Mouse (Mus musculus) CD8-positive naive resting alpha-beta T cell, adult 2 months (primary cell): ENCODE data around the gene Ctnnd2.

Experiments used
- DNase-seq, 2 experiments: peaks; one replicate each; pipeline ENCODE4 v3.0.0; 2022; ENCODE audit warnings: low read depth in 2 of 2, low spot score in 2 of 2

The Ctnnd2 gene

DNA sequence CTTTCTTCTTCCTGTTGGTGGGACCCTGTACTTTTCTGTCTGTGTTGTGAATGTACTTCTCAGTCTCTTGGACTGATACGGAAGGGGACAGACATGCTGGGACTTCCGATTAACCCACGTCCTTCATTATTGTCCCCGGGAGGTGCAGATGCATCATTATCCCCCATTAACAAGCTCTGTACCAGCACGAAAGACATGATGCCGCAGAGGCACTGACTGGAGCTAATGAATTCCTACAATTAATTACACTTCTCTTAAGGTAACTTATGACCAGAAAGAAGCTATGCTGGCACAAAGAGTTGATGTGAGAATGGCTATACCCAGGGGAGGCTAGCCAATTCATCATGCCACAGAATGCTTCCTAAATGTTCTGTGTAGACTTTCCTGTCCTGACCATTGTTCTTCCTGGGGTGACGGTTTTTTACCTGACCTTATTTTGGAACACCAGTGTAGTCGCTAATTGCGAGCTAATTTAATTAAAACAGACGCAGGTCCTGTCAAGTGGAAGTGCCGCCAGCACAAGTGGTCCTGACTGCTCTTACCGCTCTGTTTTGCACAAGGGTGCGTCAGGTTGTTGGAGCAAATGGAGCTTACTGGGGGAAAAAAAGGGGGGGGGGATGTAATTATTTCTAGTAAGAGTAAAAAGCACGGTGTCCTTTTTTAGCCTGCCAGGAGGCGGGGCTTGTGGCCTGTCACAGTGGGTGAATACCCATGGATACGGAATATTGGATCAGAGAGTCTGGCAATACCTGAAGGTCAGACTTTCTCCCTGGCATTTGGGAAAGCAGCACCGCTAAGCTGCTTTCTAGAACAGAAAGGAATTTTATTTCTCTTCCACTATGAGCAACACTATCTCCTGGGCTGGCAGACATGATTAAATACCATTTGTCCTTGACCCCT lies 685.1 kb downstream of the Ctnnd2 start:
- no peak for DNase-seq

- DNase-seq = no peak
Observed at GRCm38 (mm10) chr15:30867429-30867828, 695.0 kb downstream of the Ctnnd2 start.

- DNase-seq = no peak
Observed at GRCm38 (mm10) chr15:30869673-30870512, 697.5 kb downstream of the Ctnnd2 start.

GRCm38 (mm10) chr15:30875523-30875922 lies 703.1 kb downstream of the Ctnnd2 start:
- DNase-seq = no peak

GRCm38 (mm10) chr15:30884692-30885334 lies 712.4 kb downstream of the Ctnnd2 start:
- DNase-seq = no peak

- DNase-seq = no peak
Observed at GRCm38 (mm10) chr15:30885410-30885809, 713.0 kb downstream of the Ctnnd2 start.

DNA sequence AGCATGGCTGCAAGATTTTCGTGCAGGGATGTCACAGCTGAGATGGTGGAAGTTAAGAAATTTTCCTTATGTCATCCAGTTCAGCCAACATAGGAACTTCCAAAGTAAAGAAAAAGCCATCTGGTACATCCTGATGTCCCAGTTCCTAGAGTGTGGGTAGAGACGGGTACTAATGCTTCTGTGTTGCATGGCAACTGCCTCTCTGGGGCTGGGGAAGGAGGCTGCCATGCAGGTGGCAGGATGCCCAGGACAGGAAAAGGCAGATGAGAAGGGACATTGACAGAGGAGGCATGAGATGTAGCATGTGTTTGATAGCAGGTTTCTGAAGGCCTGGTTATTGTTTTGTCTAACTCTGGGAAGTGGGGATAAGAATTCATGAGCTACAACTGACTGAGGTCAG lies 715.2 kb downstream of the Ctnnd2 start:
- DNase-seq = no peak

DNA sequence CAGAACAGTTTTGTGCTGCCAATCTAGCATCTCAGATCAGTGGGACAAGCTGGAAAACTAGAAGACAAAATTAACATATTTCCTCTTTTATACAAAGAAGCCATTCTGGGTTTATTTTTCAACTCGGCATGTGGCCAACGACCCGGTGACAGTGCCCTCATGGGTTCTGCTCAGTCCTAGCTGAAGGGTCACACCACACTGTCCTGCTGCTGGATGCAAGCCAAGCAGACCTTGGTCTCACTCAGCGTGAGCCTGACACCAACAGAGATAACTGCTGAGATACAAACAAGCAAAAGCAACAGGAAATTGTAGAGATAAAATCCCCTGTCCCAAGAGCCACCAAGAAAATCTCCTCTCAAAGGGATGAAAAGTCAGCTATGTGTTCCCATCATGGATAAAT lies 719.6 kb downstream of the Ctnnd2 start:
- no peak for DNase-seq

DNA sequence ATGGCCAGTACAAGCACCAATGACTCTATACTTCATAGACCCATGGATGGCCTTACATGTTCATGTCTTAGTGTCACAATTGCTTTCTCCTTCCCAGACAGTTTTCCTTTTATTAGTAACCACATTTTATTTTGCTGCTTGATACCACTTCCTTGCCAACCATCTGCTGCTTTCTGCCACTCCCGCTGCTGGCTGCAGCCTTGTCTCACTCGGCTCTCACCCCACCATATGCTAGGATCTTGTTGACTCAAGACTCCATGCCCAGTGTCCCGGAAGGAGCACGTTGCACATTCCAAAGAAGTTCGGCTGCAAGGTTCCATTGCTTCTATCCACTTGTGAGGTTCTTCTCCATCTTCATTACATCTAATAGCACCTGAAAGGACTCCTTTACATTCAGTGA lies 722.7 kb downstream of the Ctnnd2 start:
- no peak for DNase-seq

- DNase-seq = no peak
Observed at GRCm38 (mm10) chr15:30897342-30897741, 724.9 kb downstream of the Ctnnd2 start.

GRCm38 (mm10) chr15:30908027-30908426 lies 735.6 kb downstream of the Ctnnd2 start:
- no peak for DNase-seq

- no peak for DNase-seq
Observed at GRCm38 (mm10) chr15:30913360-30913759, 741.0 kb downstream of the Ctnnd2 start.

DNA sequence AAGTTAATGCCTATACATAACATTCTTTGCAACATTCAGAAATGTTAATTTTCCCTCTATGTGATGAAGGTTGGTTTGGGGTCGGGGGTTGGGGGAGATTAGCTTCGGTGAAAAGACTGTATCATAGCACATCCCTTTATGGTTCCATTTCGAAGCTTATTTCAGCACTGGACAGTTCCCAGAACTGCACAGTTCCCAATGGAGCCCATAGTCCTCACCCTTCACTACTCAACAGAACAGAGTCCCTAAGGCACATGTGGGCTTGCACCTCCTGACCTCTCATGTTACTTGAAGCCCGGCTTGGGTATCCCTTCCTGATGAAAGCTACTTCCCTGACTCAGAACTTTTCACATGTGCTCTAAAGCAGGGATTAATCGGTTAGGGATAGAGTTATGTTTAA lies 753.4 kb downstream of the Ctnnd2 start:
- DNase-seq = no peak

- DNase-seq = no peak
Observed at GRCm38 (mm10) chr15:30927632-30928031, 755.2 kb downstream of the Ctnnd2 start.

GRCm38 (mm10) chr15:30931906-30932305 lies 759.5 kb downstream of the Ctnnd2 start:
- DNase-seq = no peak

DNA sequence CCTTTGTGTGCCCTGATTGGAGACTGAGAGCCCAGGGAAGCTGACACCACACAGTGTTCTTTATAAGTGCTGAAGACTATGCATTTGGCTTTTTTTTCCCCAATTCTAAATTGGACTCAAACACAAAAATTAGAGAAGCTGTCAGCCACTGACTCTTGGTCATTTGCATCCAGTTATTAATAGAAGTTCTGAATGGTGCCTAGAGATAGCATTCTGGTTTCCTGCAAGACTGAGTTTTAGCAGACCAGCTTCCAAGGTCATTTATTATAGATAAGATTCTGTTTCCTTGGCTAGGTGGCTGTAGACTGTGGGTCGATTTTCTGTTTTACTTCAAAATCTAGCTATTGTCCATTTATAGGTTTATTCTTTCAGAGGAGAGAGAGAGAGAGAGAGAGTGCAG lies 773.5 kb downstream of the Ctnnd2 start:
- DNase-seq = no peak

DNA sequence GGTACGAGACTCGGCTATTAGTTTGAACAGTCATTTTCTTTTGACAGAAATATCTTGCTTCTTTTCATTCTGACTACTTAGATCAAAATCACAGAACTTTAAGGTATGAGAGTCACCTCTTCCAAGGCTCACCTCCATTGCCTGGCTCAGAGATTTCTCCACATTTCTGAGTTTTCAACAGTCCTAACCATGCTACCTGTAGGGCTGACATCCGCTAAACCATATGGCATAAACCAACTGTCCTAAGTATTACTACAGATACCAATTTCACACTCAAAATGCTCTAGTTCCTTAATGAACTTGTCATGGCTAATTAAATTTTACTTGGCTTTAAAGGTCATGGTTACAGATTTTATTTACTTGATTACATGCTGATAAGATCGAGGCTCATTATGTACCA lies 786.1 kb downstream of the Ctnnd2 start:
- DNase-seq = no peak

GRCm38 (mm10) chr15:30962421-30963160 lies 790.2 kb downstream of the Ctnnd2 start:
- no peak for DNase-seq

DNA sequence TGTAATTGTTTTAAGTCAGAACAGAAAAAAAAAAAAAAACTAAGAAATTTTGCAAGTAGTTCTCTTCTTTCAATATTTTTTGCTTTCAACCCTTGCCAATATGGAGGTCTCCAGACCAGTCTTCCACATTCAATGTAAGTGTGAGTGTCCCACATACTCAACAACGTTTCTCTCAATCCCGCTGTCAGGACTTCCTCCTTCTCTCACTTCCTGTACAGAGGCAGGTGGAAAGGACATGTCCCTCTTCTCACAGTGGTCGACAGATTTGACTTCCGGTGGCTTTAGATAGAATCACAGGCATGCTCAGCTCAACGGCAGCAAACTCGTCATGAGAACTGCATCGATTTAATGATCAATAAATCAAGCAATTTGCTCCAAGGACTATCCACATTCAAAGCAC lies 791.7 kb downstream of the Ctnnd2 start:
- no peak for DNase-seq

DNA sequence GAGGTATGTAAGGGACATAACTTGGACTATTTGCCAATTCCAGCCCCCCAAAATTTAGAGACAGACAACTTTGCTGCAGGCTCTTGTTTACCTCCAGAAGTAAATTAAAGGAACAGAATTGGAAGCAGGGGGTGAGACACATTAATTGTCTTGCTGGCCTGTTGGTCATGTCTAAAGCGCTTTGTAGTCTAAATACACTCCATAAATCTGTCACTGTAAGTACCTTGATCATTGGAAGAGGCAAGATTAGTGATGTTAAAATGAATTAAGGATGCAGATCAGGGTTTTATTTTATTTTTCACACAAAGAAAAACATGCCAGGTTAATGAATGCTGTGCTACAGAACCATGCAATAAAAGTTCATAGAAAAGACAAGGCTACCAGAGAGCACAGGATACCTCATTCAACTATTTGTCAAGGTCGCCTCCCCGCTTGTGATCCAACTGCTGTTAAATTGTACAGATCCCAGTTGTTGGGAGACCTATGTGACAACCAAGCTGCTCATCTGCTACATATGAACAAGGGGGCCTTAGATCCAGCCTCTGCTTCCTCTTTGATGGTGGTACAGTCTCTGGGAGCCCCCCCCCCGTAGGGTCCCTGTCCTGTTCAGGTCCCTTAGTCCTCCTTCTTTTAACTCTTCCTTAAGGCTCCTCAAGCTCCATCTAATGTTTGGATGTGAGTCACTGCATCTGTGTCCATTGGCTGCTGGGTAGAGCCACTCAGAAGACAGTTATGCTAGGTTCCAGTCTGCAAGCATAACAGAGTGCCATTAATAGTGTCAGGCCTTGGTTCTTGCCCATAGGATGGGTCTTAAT lies 792.7 kb downstream of the Ctnnd2 start:
- DNase-seq = no peak
